Mouse (Mus musculus) lung, adult 2 months (tissue): ENCODE results near the gene Zfp385b.

ENCODE experiments used
- CTCF ChIP-seq: fragments of 200-500 bp; IDR thresholded peaks from 2 replicates; pipeline ENCODE4 v1.5.1; 2011; ENCODE audit warnings: mild to moderate bottlenecking, low read length, control low read depth; ENCODE audit not compliant: insufficient read depth
- POLR2A ChIP-seq: fragments of 200-500 bp; IDR thresholded peaks from 2 replicates; pipeline ENCODE4 v1.6.1; 2011; ENCODE audit warnings: low read depth, mild to moderate bottlenecking, control low read depth, low read length, borderline replicate concordance; ENCODE audit errors: extremely low read depth

DNA sequence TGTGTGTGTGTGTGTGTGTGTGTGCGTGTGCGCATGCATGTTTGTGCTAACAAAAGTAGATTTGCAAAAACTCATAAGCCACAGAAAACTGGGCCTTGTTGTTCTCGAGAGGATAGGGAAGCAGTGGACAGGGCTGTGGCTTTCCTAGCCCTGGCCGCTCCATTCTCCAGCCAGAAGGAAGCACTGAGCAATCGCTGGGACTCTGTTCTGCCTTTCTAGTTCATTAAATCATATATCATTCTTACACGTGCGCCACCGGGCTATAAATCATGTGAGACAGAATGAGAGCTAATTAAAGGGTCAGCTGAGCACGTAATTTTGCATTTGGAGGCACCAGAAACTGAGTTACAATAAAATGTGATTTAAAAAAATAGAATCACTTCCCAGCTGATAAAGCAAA lies 29.1 kb downstream of the Zfp385b start:
- no peak for TF ChIP-seq CTCF
- no peak for TF ChIP-seq POLR2A
